Mouse (Mus musculus) embryonic fibroblast, embryonic 13.5 days (primary cell): Measurements from ENCODE around the gene 6030408B16Rik.

Experiments
- CTCF ChIP-seq: IDR thresholded peaks from 2 replicates; pipeline ENCODE4 v1.5.1; 2011; ENCODE audit warnings: mild to moderate bottlenecking, control low read depth, low read length, moderate library complexity, borderline replicate concordance; ENCODE audit not compliant: insufficient read depth
- POLR2A ChIP-seq: IDR thresholded peaks from 2 replicates; pipeline ENCODE4 v1.6.1; 2011; ENCODE audit warnings: low read depth, mild to moderate bottlenecking, control low read depth, low read length, moderate library complexity

- peak; percentile 97 for TF ChIP-seq CTCF
- TF ChIP-seq POLR2A: no peak
Measured at GRCm38 (mm10) chr15:101315832-101316231, 22.8 kb downstream of the 6030408B16Rik start.
